Mouse (Mus musculus) cerebellum, adult 2 months (tissue): ENCODE measurements at regions not wholly inside any gene's neighbourhood (a gene's known extent, or its start where the extent isn't known, plus 50 kb on each side); places are given as distances from the start of the nearest gene placed in this dataset.

Source experiments
- DNase-seq, 2 experiments: peaks; one replicate each; pipeline ENCODE4 v3.0.0; 2021
- H3K27ac ChIP-seq: fragments of 200-500 bp; 2 replicates; pipeline ENCODE4 v1.5.1; 2012; ENCODE audit warnings: low read length, control low read depth, inconsistent platforms; ENCODE audit not compliant: insufficient read depth
- H3K27me3 ChIP-seq: fragments of 200-500 bp; 2 replicates; pipeline ENCODE4 v1.6.1; 2012; ENCODE audit warnings: inconsistent platforms, mild to moderate bottlenecking, low read length, moderate library complexity; ENCODE audit not compliant: control insufficient read depth, insufficient read depth
- H3K4me1 ChIP-seq: fragments of 200-500 bp; 2 replicates; pipeline ENCODE4 v1.6.1; 2011; ENCODE audit warnings: low read length; ENCODE audit not compliant: control insufficient read depth, insufficient read depth
- H3K4me3 ChIP-seq: fragments of 200-500 bp; replicated peaks from 2 replicates; pipeline ENCODE3; 2011; ENCODE audit warnings: mild to moderate bottlenecking, low read depth, low read length, control low read depth; ENCODE audit not compliant: insufficient read depth
- CTCF ChIP-seq: fragments of 200-500 bp; IDR thresholded peaks from 2 replicates; pipeline ENCODE4 v1.5.1; 2011; ENCODE audit warnings: low read depth, mild to moderate bottlenecking, control low read depth, low read length, moderate library complexity, borderline replicate concordance; ENCODE audit not compliant: insufficient read depth
- POLR2A ChIP-seq: fragments of 200-500 bp; IDR thresholded peaks from 2 replicates; pipeline ENCODE4 v1.6.1; 2011; ENCODE audit warnings: low read length, control low read depth, borderline replicate concordance; ENCODE audit not compliant: insufficient read depth
- WGBS: fragments of 180-500 bp; shearing (Covaris S2); methylation state at CpG from one replicate; pipeline ENCODE4 v1.1.7; 2018; 5-methylcytosine and 5-hydroxymethylcytosine counted together

- Histone ChIP-seq H3K4me3 (no peak overlapping the region), H3K27me3 (no peaks in the 10 kb centered on the region), H3K27ac (no peak overlapping the region), H3K4me1 (no peaks in the 10 kb centered on the region)
- 76% methylated on average over 3 of the region's 3 CpGs for WGBS
- DNase-seq: no peak
- no peak for TF ChIP-seq POLR2A
- TF ChIP-seq CTCF: no peak
Measured at GRCm38 (mm10) chr8:88947384-88947783, 96.6 kb downstream of the Sall1 start.

- no peaks in the 10 kb centered on the region for H3K4me1 ChIP-seq
- no peak for DNase-seq
- no peaks in the 10 kb centered on the region for H3K27me3 ChIP-seq
- no peak for TF ChIP-seq CTCF
- TF ChIP-seq POLR2A: no peak
- no peak overlapping the region for H3K4me3 ChIP-seq
- H3K27ac ChIP-seq: no peak overlapping the region
- 51% methylated on average over 8 of the region's 8 CpGs for whole genome bisulfite sequencing
Measured at GRCm38 (mm10) chr8:88945656-88946055, 98.3 kb downstream of the Sall1 start.

GRCm38 (mm10) chr8:88944038-88944437, 99.9 kb downstream of the Sall1 start:
- Histone ChIP-seq H3K4me3 (no peak overlapping the region), H3K4me1 (no peaks in the 10 kb centered on the region), H3K27me3 (no peaks in the 10 kb centered on the region), H3K27ac (no peak overlapping the region)
- no peak for TF ChIP-seq CTCF
- no peak for TF ChIP-seq POLR2A
- WGBS: 47% methylated on average over 4 of the region's 4 CpGs
- no peak for DNase-seq

- no peak for TF ChIP-seq POLR2A
- TF ChIP-seq CTCF: no peak
- Histone ChIP-seq H3K27me3 (no peaks in the 10 kb centered on the region), H3K27ac (no peak overlapping the region), H3K4me1 (no peaks in the 10 kb centered on the region), H3K4me3 (no peak overlapping the region)
- DNase-seq: no peak
- 64% methylated on average over 16 of the region's 16 CpGs for WGBS
Measured at GRCm38 (mm10) chr8:88939071-88939746, 104.8 kb downstream of the Sall1 start.

- H3K27me3 ChIP-seq: no peaks in the 10 kb centered on the region
- WGBS: 92% methylated on average over 5 of the region's 5 CpGs
- H3K27ac ChIP-seq: no peak overlapping the region
- H3K4me3 ChIP-seq: no peak overlapping the region
- DNase-seq: no peak
- TF ChIP-seq CTCF: no peak
- no peaks in the 10 kb centered on the region for H3K4me1 ChIP-seq
Measured at GRCm38 (mm10) chr8:88934708-88935107, 109.3 kb downstream of the Sall1 start.

GRCm38 (mm10) chr8:88931050-88931449, 112.9 kb downstream of the Sall1 start:
- Histone ChIP-seq H3K27ac (no peak overlapping the region), H3K27me3 (no peaks in the 10 kb centered on the region), H3K4me3 (no peak overlapping the region), H3K4me1 (no peaks in the 10 kb centered on the region)
- TF ChIP-seq POLR2A: no peak
- WGBS: 87% methylated on average over 5 of the region's 5 CpGs
- DNase-seq: no peak

GRCm38 (mm10) chr8:88930370-88930769, 113.6 kb downstream of the Sall1 start:
- Histone ChIP-seq H3K4me3 (no peak overlapping the region), H3K4me1 (no peaks in the 10 kb centered on the region), H3K27ac (no peak overlapping the region), H3K27me3 (no peaks in the 10 kb centered on the region)
- WGBS: 73% methylated on average over 2 of the region's 2 CpGs
- DNase-seq: no peak
- no peak for TF ChIP-seq POLR2A
- no peak for TF ChIP-seq CTCF

- Histone ChIP-seq H3K4me3 (no peak overlapping the region), H3K4me1 (no peaks in the 10 kb centered on the region), H3K27ac (no peak overlapping the region), H3K27me3 (no peaks in the 10 kb centered on the region)
- TF ChIP-seq CTCF (no peak), POLR2A (no peak)
- DNase-seq: no peak
- 22% methylated on average over 7 of the region's 7 CpGs for WGBS
Measured at GRCm38 (mm10) chr8:88928675-88929377, 115.1 kb downstream of the Sall1 start.
